Mouse (Mus musculus): ENCODE data around the gene Scamp4. TPM values are rescaled to one million over a fixed set of nuclear protein-coding genes. Genes with fewer than 3 reads are reported as not detected.
A peak's percentile ranks its signal among the peaks of the same experiment; 100 is the strongest.
"Not testable (repeated sequence)": the region's sequence is repeated elsewhere in the genome, so short reads cannot be mapped to it uniquely, and the experiment has no call there.

Scamp4 gene
- polyA plus RNA-seq, 1 experiment from 2014 or later, result 69.4 TPM

- 89% methylated on average over 4 of the region's 4 CpGs for WGBS
Measured at GRCm38 (mm10) chr10:80605721-80606120, 3.0 kb downstream of the Scamp4 start, which contains the start of gene Gm49322. TSS of gene Gm49322 (plus strand) at chr10:80606021.

GRCm38 (mm10) chr10:80606306-80606705 is 3.6 kb downstream of the Scamp4 start:
- Histone ChIP-seq H3K27me3 (no peaks in the 10 kb centered on the region), H3K4me3 (peak overlapping the region; percentile 3; the same call in 1 of the 2 replicates), H3K4me2 (replicated peaks) (no peak overlapping the region), H3K4me1 (peaks cover 20% of the 10 kb centered on the region), H3K27ac (no peak overlapping the region), H3K36me3 (peaks cover 40% of the 10 kb centered on the region), H3K9me3 (replicated peaks) (no peaks in the 10 kb centered on the region), H3K9ac (no peak overlapping the region)
- no peak for ATAC-seq (ENCODE audit: low FRiP score)
- 93% methylated on average over 23 of the region's 23 CpGs for WGBS

More at GRCm38 (mm10) chr10:80605721-80606120, 3.0 kb downstream of the Scamp4 start, which contains the start of gene Gm49322:
- H3K36me3 ChIP-seq, result peaks cover 40% of the 10 kb centered on the region
- peaks cover 20% of the 10 kb centered on the region for H3K4me1 ChIP-seq
- not testable (repeated sequence) for H3K9ac ChIP-seq; H3K27me3 ChIP-seq; ATAC-seq (ENCODE audit: low FRiP score); H3K4me2 ChIP-seq (replicated peaks); H3K9me3 ChIP-seq (replicated peaks); H3K27ac ChIP-seq
- peak within 1 kb of the TSS; percentile 3; the same call in 1 of the 2 replicates for H3K4me3 ChIP-seq

- Histone ChIP-seq H3K27ac (no peak overlapping the region), H3K4me2 (replicated peaks) (no peak overlapping the region), H3K4me1 (peaks cover 20% of the 10 kb centered on the region), H3K9me3 (replicated peaks) (no peaks in the 10 kb centered on the region), H3K27me3 (no peaks in the 10 kb centered on the region), H3K4me3 (peak overlapping the region; percentile 3; the same call in 1 of the 2 replicates), H3K36me3 (peaks cover 41% of the 10 kb centered on the region), H3K9ac (no peak overlapping the region)
- no peak for ATAC-seq (ENCODE audit: low FRiP score)
- WGBS, result 94% methylated on average over 34 of the region's 34 CpGs
Measured at GRCm38 (mm10) chr10:80606737-80607350, 4.2 kb downstream of the Scamp4 start.

- WGBS, result 93% methylated on average over 3 of the region's 3 CpGs
- H3K9me3 ChIP-seq (replicated peaks), result no peaks in the 10 kb centered on the region
- no peak overlapping the region for H3K4me2 ChIP-seq (replicated peaks)
- peaks cover 51% of the 10 kb centered on the region for H3K36me3 ChIP-seq
- no peak for ATAC-seq (ENCODE audit: low FRiP score)
- H3K4me3 ChIP-seq, result no peak overlapping the region
- H3K4me1 ChIP-seq, result peaks cover 14% of the 10 kb centered on the region
- H3K27ac ChIP-seq, result no peak overlapping the region
- H3K9ac ChIP-seq, result peak overlapping the region; percentile 14; the same call in 1 of the 2 replicates
- no peaks in the 10 kb centered on the region for H3K27me3 ChIP-seq
Measured at GRCm38 (mm10) chr10:80608435-80608834, 5.8 kb downstream of the Scamp4 start.

GRCm38 (mm10) chr10:80609269-80609924 is 6.7 kb downstream of the Scamp4 start:
- no peaks in the 10 kb centered on the region for H3K27me3 ChIP-seq
- no peaks in the 10 kb centered on the region for H3K9me3 ChIP-seq (replicated peaks)
- no peak overlapping the region for H3K27ac ChIP-seq
- H3K4me1 ChIP-seq, result peaks cover 5% of the 10 kb centered on the region; the same call in 1 of the 2 replicates
- H3K4me2 ChIP-seq (replicated peaks), result no peak overlapping the region
- ATAC-seq (ENCODE audit: low FRiP score), result no peak
- 88% methylated on average over 10 of the region's 10 CpGs for WGBS
- no peak overlapping the region for H3K4me3 ChIP-seq
- peaks cover 59% of the 10 kb centered on the region for H3K36me3 ChIP-seq
- no peak overlapping the region for H3K9ac ChIP-seq

GRCm38 (mm10) chr10:80610116-80610785 is 7.6 kb downstream of the Scamp4 start:
- no peak overlapping the region for H3K4me3 ChIP-seq
- H3K9me3 ChIP-seq (replicated peaks), result no peaks in the 10 kb centered on the region
- ATAC-seq (ENCODE audit: low FRiP score), result no peak
- no peak overlapping the region; the same call in 1 of the 2 replicates for H3K9ac ChIP-seq
- H3K27ac ChIP-seq, result no peak overlapping the region
- H3K27me3 ChIP-seq, result no peaks in the 10 kb centered on the region
- no peaks in the 10 kb centered on the region for H3K4me1 ChIP-seq
- no peak overlapping the region for H3K4me2 ChIP-seq (replicated peaks)
- 94% methylated on average over 9 of the region's 9 CpGs for WGBS
- H3K36me3 ChIP-seq, result peaks cover 68% of the 10 kb centered on the region

GRCm38 (mm10) chr10:80611024-80611423 is 8.4 kb downstream of the Scamp4 start:
- no peak overlapping the region for H3K9ac ChIP-seq
- ATAC-seq (ENCODE audit: low FRiP score), result no peak
- 86% methylated on average over 4 of the region's 4 CpGs for WGBS
- no peaks in the 10 kb centered on the region for H3K27me3 ChIP-seq
- no peaks in the 10 kb centered on the region for H3K9me3 ChIP-seq (replicated peaks)
- H3K4me2 ChIP-seq (replicated peaks), result no peak overlapping the region
- no peak overlapping the region for H3K4me3 ChIP-seq
- H3K4me1 ChIP-seq, result no peaks in the 10 kb centered on the region
- H3K27ac ChIP-seq, result no peak overlapping the region
- peaks cover 76% of the 10 kb centered on the region for H3K36me3 ChIP-seq

- Histone ChIP-seq H3K9ac (no peak overlapping the region), H3K4me2 (replicated peaks) (no peak overlapping the region), H3K27me3 (no peaks in the 10 kb centered on the region), H3K27ac (no peak overlapping the region), H3K9me3 (replicated peaks) (no peaks in the 10 kb centered on the region), H3K4me1 (no peaks in the 10 kb centered on the region), H3K4me3 (no peak overlapping the region), H3K36me3 (peaks cover 73% of the 10 kb centered on the region)
- 93% methylated on average over 3 of the region's 3 CpGs for WGBS
- no peak for ATAC-seq (ENCODE audit: low FRiP score)
Measured at GRCm38 (mm10) chr10:80611905-80612304, 9.2 kb downstream of the Scamp4 start.

- Histone ChIP-seq H3K9me3 (replicated peaks) (no peaks in the 10 kb centered on the region), H3K9ac (no peak overlapping the region), H3K36me3 (peaks cover 54% of the 10 kb centered on the region), H3K4me3 (no peak overlapping the region), H3K27ac (no peak overlapping the region), H3K4me2 (replicated peaks) (no peak overlapping the region), H3K27me3 (no peaks in the 10 kb centered on the region), H3K4me1 (no peaks in the 10 kb centered on the region)
- no peak for ATAC-seq (ENCODE audit: low FRiP score)
- WGBS, result 84% methylated on average over 3 of the region's 3 CpGs
Measured at GRCm38 (mm10) chr10:80613821-80614220, 11.1 kb downstream of the Scamp4 start.

GRCm38 (mm10) chr10:80614351-80614750 is 11.7 kb downstream of the Scamp4 start:
- H3K36me3 ChIP-seq, result peaks cover 49% of the 10 kb centered on the region
- no peak overlapping the region for H3K4me3 ChIP-seq
- no peaks in the 10 kb centered on the region for H3K9me3 ChIP-seq (replicated peaks)
- no peaks in the 10 kb centered on the region for H3K4me1 ChIP-seq
- no peak overlapping the region for H3K4me2 ChIP-seq (replicated peaks)
- no peak overlapping the region for H3K9ac ChIP-seq
- ATAC-seq (ENCODE audit: low FRiP score), result no peak
- no peak overlapping the region for H3K27ac ChIP-seq
- no peaks in the 10 kb centered on the region for H3K27me3 ChIP-seq
- WGBS, result 90% methylated on average over 6 of the region's 6 CpGs

- ATAC-seq (ENCODE audit: low FRiP score), result no peak
- no peak overlapping the region for H3K4me2 ChIP-seq (replicated peaks)
- no peak overlapping the region for H3K4me3 ChIP-seq
- H3K27me3 ChIP-seq, result no peaks in the 10 kb centered on the region
- no peak overlapping the region for H3K9ac ChIP-seq
- no peaks in the 10 kb centered on the region for H3K9me3 ChIP-seq (replicated peaks)
- peaks cover 9% of the 10 kb centered on the region for H3K4me1 ChIP-seq
- WGBS, result 80% methylated on average over 9 of the region's 9 CpGs
- peaks cover 33% of the 10 kb centered on the region for H3K36me3 ChIP-seq
- no peak overlapping the region for H3K27ac ChIP-seq
Measured at GRCm38 (mm10) chr10:80618181-80618580, 15.5 kb downstream of the Scamp4 start.

- no peak overlapping the region for H3K27ac ChIP-seq
Measured at GRCm38 (mm10) chr10:80619465-80620244, 17.0 kb downstream of the Scamp4 start.

More at GRCm38 (mm10) chr10:80619465-80620244, 17.0 kb downstream of the Scamp4 start:
- H3K4me1 ChIP-seq, result peaks cover 24% of the 10 kb centered on the region
- no peak overlapping the region for H3K4me3 ChIP-seq
- H3K9me3 ChIP-seq (replicated peaks), result no peaks in the 10 kb centered on the region
- H3K9ac ChIP-seq, result no peak overlapping the region
- H3K4me2 ChIP-seq (replicated peaks), result no peak overlapping the region
- peaks cover 19% of the 10 kb centered on the region for H3K36me3 ChIP-seq
- H3K27me3 ChIP-seq, result no peaks in the 10 kb centered on the region
- 31% methylated on average over 8 of the region's 8 CpGs for WGBS
- ATAC-seq (ENCODE audit: low FRiP score), result no peak
